Mouse (Mus musculus) left cerebral cortex, adult 11 months (tissue): ENCODE measurements around the gene Ankrd33b.
A peak's percentile ranks its signal among the peaks of the same experiment; 100 is the strongest.

Source experiments
- DNase-seq: peaks from one replicate; pipeline ENCODE4 v3.0.0; 2022; ENCODE audit warnings: low spot score

The Ankrd33b gene

GRCm38 (mm10) chr15:31367481-31368200 lies at the start of gene Ankrd33b:
TSS of gene Ankrd33b (minus strand) at chr15:31367726.
- DNase-seq: no peak

GRCm38 (mm10) chr15:31415181-31415580 lies 47.7 kb upstream of the Ankrd33b start:
- no peak for DNase-seq

DNA sequence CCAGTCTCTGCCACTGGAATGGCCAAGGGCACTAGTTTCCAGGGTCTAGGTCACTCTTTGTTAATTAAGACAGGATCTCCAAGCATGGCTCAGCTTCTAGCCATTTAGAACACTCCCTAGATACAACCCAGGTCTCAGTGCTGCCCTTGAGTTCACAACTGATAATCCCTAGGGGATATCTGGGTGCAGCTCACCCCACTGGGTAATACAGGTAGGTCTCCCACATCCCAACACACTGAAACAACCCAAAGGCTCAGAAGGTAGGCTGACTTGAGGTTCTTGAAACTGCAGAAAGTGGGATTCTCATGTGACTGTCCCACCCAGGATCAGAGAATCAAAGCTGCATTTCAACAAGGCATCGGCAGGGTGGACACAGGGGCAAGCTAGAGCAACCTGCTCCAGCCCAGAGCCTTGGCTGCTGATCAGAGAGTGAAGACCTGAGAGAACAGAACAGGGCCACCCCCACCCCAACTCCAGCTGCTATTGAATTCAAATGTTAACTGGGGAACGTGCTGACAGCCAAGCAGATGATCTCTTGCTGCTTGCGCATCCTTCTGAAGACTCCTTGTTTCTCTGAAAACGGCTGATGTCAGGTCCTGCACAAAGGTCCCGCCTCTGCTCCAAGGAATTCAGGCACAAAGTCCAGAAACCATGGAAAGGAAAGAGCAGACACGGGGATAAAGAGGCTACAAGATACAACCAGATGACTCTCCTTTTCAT lies 46.8 kb upstream of the Ankrd33b start:
- DNase-seq: no peak

DNA sequence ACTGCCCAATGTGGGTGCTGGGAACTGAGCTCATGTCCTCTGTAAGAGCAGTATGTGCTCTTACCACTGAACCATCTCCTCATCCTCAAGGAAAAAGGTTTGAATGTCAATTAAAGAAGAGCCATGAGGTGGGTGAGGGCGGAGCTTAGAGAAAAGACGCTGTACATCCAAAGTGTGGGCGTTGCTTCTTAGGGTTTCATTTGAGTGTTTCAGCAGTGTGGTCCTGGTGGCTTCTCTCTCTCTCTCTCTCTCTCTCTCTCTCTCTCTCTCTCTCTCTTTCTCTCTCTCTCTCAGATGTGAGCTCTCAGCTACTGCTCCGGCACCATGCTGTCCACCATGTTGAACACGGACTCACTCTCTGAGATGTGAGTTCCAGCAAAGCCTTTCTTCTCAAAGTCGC lies 46.1 kb upstream of the Ankrd33b start:
- DNase-seq: no peak

DNA sequence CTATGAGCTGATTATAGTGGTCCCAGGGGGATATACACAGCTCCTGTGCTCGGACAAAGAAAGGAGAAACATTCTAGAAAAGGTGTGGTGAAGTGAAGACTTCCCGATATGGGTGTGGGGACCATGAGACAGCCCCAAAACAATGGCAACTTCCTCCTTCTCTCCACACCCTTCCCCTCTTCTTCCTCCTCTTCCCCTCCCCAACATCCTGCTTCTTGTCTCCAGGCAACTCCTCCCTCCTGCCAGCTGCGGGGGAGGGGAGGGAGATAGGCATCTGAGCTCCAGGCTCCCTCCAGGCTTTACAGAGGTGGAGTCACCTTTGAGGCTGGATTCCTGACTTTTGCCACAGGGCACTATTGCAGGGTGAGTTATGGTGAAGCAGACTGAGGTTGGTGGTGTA lies 45.4 kb upstream of the Ankrd33b start:
- no peak for DNase-seq

- DNase-seq: no peak
These were observed 44.9 kb upstream of the Ankrd33b start for GRCm38 (mm10) chr15:31412436-31412835.

- no peak for DNase-seq
These were observed 40.0 kb upstream of the Ankrd33b start for GRCm38 (mm10) chr15:31407490-31407889.

DNA sequence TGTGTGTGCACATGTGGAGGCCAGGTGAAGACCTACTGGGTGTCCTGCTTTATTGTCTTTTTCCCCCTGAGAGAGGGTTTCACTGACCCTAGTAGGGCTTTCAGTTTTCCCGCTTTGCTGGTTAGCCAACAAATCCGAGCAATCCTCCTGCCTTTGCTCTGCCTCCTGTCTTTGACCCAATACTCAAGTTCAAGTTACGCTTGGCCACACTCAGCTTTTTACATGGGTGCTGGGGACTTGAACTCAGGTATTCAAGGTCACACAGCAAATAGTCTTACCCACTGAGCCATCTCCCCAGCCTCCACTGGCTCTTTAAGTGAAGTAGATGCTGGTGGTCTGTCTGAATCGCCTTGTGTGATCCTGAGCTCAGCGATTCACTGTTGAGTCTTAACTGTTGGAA lies 39.4 kb upstream of the Ankrd33b start:
- DNase-seq: no peak

DNA sequence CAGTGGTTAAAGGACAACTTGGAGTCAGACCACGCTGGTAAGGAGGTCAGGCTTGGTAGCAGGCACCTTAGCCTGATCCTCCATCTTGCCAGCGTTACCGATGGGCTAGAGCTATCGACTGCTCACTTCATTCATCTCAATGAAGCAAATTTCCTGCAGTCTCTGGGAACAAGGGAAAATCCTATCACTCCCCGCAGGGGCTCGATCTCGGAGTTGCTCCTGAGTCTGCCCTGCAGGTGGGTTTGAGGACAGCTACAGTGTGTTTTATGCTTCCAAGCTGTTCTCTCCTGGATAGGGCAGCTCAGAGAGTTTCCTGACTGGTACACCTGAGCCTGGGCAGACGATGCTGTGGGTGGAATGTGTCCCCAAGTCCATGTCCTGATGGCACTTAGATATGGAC lies 36.8 kb upstream of the Ankrd33b start:
- no peak for DNase-seq

DNA sequence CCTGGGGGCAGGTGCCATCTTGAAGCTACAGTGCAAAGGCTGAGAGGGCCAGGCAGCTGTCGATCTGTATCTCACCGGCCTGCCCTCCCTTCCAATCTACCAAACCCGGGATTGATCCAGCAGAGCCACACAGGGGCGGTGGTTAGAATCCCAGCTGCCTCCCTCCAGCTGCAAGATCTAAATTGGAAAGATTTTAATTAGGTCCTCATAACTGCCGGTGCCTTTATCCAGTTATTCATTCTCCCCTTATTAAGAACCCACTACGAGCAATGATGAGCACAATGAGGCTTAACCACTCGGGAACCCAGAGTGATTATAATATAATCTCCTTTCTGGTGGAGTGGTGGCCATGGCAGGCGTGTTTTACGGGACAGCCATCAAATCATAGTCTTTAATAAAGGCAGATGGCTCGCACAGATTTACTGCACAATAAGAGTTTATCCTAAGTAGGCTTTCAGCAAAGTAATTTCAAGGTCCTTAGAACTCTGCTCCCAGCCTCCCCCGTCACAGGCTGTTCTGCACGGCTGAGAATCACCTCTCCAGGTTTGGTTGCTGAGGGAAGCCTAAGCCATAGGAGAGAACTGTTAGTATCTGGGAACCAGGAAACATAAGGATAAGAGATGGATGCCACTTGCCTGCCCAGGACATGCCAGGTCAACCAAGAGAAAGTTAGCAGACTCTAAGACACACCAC lies 34.8 kb upstream of the Ankrd33b start:
- no peak for DNase-seq

DNA sequence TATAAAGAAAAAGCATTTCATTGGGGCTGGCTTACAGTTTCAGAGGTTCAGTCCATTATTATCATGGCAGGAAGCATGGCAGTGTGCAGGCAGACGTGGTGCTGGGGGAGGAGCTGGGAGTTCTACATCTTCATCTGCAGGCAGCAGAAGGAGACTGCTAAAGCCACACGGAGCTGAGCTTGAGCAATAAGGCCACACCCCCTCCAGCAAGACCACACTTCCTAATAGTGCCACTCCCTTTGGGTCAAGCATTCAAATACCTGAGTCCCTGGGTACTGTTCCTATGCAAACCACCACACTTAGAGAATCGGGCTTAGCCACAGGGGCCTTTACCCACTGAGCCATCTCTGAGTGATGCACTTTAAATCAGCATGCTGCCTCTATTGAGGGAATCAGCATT lies 33.4 kb upstream of the Ankrd33b start:
- no peak for DNase-seq

- peak; percentile 60 for DNase-seq
These were observed 31.2 kb upstream of the Ankrd33b start for GRCm38 (mm10) chr15:31398769-31399168.

DNA sequence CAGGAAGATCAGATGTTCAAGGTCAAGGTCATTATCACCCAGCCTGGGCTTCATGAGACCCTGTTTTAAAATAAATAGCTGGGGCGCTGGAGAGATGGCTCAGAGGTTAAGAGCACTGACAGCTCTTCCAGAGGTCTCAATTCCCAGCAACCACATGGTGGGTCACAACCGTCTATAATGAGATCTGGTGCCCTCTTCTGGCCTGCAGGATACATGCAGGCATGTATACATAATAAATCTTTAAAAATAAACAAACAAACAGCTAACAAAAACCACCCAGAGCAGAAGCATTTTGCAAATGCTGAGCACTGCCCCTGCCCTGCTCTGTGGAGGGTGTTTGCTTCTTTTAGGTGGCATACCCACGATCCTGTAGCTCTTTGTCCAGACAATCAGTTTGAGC lies 29.9 kb upstream of the Ankrd33b start:
- no peak for DNase-seq

DNA sequence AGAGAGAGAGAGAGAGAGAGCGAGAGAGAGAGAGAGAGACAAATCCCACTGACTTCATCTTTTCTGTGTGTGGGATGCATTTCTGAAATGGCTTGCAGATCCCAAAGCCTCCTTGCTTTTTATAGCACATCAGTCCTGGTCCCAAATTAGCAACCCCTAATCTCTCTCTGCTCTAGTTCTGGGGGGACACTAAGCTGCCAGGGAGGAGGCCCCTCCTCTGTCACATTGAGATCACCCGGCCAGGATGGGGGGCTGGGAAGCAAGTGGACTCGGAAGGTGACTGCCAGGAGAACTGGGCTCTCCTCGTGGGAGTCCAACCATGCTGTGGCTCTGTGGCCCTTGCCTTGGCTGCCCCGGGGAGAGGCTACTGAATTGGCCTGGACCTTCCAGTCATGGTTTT lies 29.2 kb upstream of the Ankrd33b start:
- DNase-seq: no peak

DNA sequence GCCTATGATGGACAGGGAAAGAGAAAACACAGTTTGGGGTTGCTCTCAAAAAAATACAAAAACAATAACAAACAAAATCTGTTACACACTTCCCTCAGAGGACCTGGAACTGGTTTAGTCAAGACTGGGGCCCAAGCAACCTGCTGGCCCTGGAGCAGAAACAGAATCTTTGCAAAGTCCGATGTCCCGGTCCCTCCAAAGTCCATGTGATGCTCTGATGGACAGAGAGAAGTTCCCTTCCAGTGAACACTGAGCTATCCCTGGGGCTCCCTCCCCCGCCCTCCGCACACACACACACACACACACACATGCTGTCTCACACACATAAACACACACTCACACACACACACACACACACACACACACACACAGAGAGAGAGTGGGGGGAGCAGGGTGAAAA lies 28.5 kb upstream of the Ankrd33b start:
- DNase-seq: no peak

DNA sequence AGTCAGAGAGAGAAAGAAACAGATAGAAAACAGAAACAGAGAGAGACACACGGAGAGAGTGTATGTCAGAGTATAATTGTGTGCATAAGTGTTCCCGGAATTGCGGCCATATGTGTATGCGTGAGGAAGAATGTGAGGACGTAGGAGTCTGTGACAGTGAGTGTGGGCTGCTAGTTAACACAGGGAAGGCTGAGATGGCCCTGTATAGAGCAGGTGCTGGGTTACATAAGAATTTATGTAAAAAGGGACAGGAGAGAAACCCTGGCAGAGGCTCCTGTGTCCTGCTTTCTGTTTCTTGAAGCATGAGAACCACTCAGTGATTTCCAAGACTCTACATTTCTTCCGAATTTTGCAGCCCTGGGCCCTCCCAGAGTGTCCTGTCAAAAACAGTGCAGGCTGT lies 25.9 kb upstream of the Ankrd33b start:
- DNase-seq: peak; percentile 79

DNA sequence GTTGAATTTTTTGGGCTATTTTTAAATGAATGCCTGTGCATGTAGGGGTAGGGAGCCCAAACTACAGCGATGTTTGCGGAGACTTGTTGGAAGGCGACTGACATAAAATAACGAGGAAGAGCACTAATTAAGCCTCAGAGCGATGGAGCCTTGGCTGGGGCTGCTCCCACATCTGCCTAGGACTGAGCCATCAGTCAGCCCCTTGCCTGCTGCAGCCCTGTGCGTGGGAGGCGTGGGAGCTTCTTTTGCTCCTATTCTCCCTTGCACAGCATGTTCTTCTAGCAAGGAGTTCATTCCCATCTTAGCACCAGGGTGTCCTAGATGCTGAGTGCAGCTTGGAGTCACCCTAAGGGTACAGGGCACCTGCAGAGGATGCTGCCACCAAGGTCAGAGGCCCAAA lies 25.2 kb upstream of the Ankrd33b start:
- peak; percentile 66 for DNase-seq

GRCm38 (mm10) chr15:31392135-31392534 lies 24.6 kb upstream of the Ankrd33b start:
- DNase-seq: no peak

DNA sequence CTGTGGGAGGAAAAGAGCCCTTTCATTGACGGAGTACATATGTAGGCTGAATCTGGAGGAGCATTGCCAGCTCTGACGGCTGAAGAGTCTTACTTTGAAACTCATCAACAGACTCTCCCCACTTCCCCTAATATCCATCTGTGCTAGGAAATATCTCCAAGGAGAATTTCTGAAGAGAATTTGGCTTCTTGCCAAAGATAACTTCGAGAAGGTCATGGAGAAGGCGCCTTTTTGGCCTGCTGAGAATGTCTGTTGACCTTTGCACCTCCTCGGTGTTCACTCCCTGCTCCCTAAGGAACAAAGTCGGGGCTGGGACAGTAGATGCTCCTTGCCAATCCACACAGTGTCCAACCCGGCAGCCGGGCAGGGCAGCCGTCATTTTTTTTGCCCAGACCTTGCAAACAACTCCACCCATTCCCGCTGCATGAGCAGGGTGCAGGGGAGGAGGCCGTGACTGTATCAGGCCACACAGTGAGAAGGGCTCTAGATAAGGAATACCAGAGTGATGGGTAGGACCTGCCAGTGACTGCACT lies 14.5 kb upstream of the Ankrd33b start:
- DNase-seq: no peak

GRCm38 (mm10) chr15:31379471-31379870 lies 11.9 kb upstream of the Ankrd33b start:
- DNase-seq: no peak

DNA sequence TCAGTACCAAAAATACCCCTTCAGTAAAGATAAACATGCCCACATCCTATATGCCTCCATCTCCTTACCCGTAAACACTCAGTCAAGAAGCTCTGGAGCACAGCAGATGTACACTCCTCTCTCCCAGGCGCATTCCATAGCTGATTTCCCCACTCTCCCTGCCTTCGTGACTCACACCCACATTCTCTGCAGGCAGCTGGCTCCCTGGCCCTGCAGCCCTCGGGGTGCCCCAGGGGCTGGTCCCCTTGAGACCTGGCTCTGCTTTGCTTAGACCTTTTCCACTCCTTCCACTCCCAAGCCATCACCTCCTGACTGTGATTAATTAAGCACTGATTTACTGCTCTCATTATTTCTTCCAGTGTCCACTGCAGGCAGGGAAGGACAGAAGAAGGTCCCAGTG lies 7.7 kb upstream of the Ankrd33b start:
- DNase-seq: no peak

- no peak for DNase-seq
These were observed 1.6 kb upstream of the Ankrd33b start for GRCm38 (mm10) chr15:31369125-31369612.

GRCm38 (mm10) chr15:31368556-31368955 lies 1.0 kb upstream of the Ankrd33b start:
- no peak for DNase-seq
